Mouse (Mus musculus) lung, adult 2 months (tissue): Measurements from ENCODE around the gene Epha1.

Experiments used
- CTCF ChIP-seq: fragments of 200-500 bp; IDR thresholded peaks from 2 replicates; pipeline ENCODE4 v1.5.1; 2011; ENCODE audit warnings: mild to moderate bottlenecking, low read length, control low read depth; ENCODE audit not compliant: insufficient read depth
- POLR2A ChIP-seq: fragments of 200-500 bp; IDR thresholded peaks from 2 replicates; pipeline ENCODE4 v1.6.1; 2011; ENCODE audit warnings: low read depth, mild to moderate bottlenecking, control low read depth, low read length, borderline replicate concordance; ENCODE audit errors: extremely low read depth

DNA sequence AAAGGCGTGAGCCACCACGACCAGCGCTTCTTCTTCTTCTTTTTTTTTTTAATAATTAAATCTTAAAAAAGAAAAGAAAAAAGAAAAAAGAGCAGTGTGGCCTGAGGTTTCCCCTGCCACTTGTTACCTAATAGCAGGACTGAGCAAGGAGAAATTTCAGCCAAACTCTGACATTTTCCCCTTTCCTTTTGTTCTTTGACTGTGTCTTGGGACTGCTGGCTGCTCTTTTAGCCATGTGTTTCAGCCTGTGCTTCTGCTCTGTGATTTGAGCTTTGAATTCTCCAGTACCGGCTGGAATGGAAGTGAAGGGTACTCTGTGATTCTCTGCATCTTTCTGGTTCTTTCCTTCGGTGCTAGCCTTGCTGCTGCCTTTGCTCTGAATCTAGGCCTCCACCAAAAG, 10.3 kb upstream of the Epha1 start:
- no peak for TF ChIP-seq CTCF
- TF ChIP-seq POLR2A = no peak
